Mouse (Mus musculus) lung, embryonic 16.5 days (tissue): ENCODE results near the gene Mov10. TPM values are rescaled to one million over a fixed set of nuclear protein-coding genes. Genes with fewer than 3 reads are reported as not detected.

ENCODE experiments used
- ATAC-seq: fragments of 200-750 bp; cut with Nextera tagmentation; 2 replicates; pipeline ENCODE4 v1.8.0; 2017; ENCODE audit warnings: low read depth, mild to moderate bottlenecking, moderate library complexity
- H3K27ac ChIP-seq: fragments of 300-500 bp; sonication (generic); 2 replicates; pipeline ENCODE4 v1.5.1; 2014; ENCODE audit warnings: mild to moderate bottlenecking, control low read depth, low read length
- H3K27me3 ChIP-seq: fragments of 300-500 bp; sonication (generic); 2 replicates; pipeline ENCODE4 v1.6.1; 2014; ENCODE audit warnings: low read depth, low read length, mixed read lengths; ENCODE audit not compliant: control insufficient read depth, insufficient read depth
- H3K36me3 ChIP-seq: fragments of 300-500 bp; sonication (generic); 2 replicates; pipeline ENCODE4 v1.6.1; 2014; ENCODE audit warnings: low read length; ENCODE audit not compliant: control insufficient read depth, insufficient read depth
- H3K4me1 ChIP-seq: fragments of 300-500 bp; sonication (generic); replicated peaks from 2 replicates; pipeline ENCODE4 v1.6.1; 2014; ENCODE audit warnings: low read length, mixed read lengths; ENCODE audit not compliant: control insufficient read depth, insufficient read depth
- H3K4me2 ChIP-seq: fragments of 300-500 bp; sonication (generic); 2 replicates; pipeline ENCODE4 v1.6.1; 2014; ENCODE audit warnings: low read depth, low read length, control low read depth
- H3K4me3 ChIP-seq: fragments of 300-500 bp; sonication (generic); 2 replicates; pipeline ENCODE4 v1.5.1; 2014; ENCODE audit warnings: mild to moderate bottlenecking, low read length, control low read depth
- H3K9ac ChIP-seq: fragments of 300-500 bp; sonication (generic); 2 replicates; pipeline ENCODE4 v1.6.1; 2014; ENCODE audit warnings: low read length, control low read depth
- H3K9me3 ChIP-seq: fragments of 300-500 bp; sonication (generic); 2 replicates; pipeline ENCODE4 v1.6.1; 2016; ENCODE audit warnings: low read length; ENCODE audit not compliant: control insufficient read depth
- WGBS: fragments of 180-500 bp; shearing (Covaris S2); extraction: QIAGEN DNeasy Blood & Tissue Kit; methylation state at CpG from one replicate; pipeline ENCODE4 v1.1.7; 2014; 5-methylcytosine and 5-hydroxymethylcytosine counted together
- polyA plus RNA-seq: library from polyadenylated mRNA; unstranded; fragments of >200 nt; fragmentation: Nextera tagmentation; extraction: Ambion mirVana; gene quantifications from 2 replicates; pipeline ENCODE4 v1.2.1, GENCODE M21; 2015

The Mov10 gene
- polyA plus RNA-seq, 1 experiment from 2014 or later, result 56.2 TPM

DNA sequence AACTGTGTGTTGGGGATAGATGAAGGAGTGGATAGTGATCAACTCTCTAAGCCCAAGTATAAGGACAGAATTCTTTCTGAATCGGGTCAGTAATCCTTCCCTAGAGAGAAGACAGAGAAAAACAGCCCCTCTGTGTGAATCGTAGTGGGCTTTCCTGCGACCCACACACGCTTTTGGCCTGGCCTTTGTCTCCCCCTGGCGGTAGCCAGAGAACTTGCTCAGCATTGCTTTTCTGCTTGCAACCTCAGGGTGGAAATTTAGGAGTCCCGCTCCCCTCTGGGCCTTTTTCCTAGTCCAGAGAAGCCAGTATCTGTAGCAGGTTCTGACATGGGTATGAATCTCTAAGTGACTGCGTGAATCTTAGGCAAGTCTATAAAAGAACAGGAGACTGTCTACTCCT lies 38.4 kb downstream of the Mov10 start:
- 2% methylated on average over 7 of the region's 7 CpGs for WGBS
- H3K9ac ChIP-seq, result no peak overlapping the region
- no peak for ATAC-seq
- H3K27ac ChIP-seq, result no peak overlapping the region
- H3K9me3 ChIP-seq, result no peaks in the 10 kb centered on the region
- H3K27me3 ChIP-seq, result peaks cover 71% of the 10 kb centered on the region
- H3K4me1 ChIP-seq, result peaks cover 20% of the 10 kb centered on the region
- H3K36me3 ChIP-seq, result no peaks in the 10 kb centered on the region
- no peak overlapping the region for H3K4me3 ChIP-seq
- no peak overlapping the region for H3K4me2 ChIP-seq

DNA sequence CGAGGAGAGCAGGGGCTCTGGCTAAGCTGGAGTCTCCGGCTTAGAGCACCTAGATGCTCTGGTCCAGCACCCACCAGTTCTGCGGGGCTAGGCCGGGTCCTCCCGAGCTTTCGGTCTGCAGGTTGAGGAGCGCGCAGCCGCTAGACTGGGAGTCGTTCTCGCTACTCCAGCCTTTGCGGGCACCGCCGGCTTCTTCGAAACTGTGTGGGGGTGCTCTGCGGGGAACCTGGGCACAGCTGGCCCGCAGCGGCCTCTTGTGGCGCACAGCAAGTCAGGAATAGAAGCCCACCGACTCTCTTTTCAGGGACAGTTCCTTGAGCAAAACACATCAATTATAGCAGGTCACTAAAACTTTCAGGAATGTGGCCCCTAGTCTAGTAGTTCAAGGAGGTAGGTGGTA lies 41.0 kb downstream of the Mov10 start:
- no peak overlapping the region for H3K27ac ChIP-seq
- peaks cover 60% of the 10 kb centered on the region for H3K27me3 ChIP-seq
- ATAC-seq, result no peak
- H3K36me3 ChIP-seq, result no peaks in the 10 kb centered on the region
- peaks cover 19% of the 10 kb centered on the region for H3K4me1 ChIP-seq
- peak overlapping the region; percentile 41 for H3K4me3 ChIP-seq
- WGBS, result 1% methylated on average over 20 of the region's 20 CpGs
- peak overlapping the region; percentile 54 for H3K4me2 ChIP-seq
- no peaks in the 10 kb centered on the region for H3K9me3 ChIP-seq
- 0 out of 2 replicates have a peak overlapping the region, but pooled peaks have one; percentile 40 for H3K9ac ChIP-seq

DNA sequence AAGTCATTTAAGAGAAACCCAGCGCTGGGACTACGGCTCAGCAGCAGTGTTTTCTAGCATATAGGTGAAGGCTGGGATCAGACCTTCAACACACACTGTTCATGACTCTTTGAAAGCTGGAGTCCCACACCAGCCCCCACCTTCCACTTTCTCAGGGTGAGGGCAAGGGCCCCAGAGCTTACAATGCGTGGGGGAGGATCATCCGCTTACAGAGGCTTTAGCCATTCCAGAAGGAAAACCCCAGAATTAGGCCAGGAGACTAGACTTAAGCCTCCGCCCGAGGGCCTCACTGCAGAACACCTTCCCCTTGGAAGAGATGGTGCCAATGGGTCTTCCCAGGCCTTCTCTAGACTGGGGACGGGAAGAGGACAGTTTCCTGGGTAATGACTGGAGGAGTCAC lies 45.1 kb downstream of the Mov10 start:
- H3K4me1 ChIP-seq, result no peaks in the 10 kb centered on the region; the same call in 1 of the 2 replicates
- H3K4me2 ChIP-seq, result no peak overlapping the region
- H3K9ac ChIP-seq, result no peak overlapping the region
- WGBS, result 82% methylated on average over 7 of the region's 7 CpGs
- no peak for ATAC-seq
- H3K9me3 ChIP-seq, result no peaks in the 10 kb centered on the region
- H3K36me3 ChIP-seq, result no peaks in the 10 kb centered on the region
- H3K27ac ChIP-seq, result no peak overlapping the region
- H3K27me3 ChIP-seq, result peaks cover 22% of the 10 kb centered on the region
- H3K4me3 ChIP-seq, result no peak overlapping the region

DNA sequence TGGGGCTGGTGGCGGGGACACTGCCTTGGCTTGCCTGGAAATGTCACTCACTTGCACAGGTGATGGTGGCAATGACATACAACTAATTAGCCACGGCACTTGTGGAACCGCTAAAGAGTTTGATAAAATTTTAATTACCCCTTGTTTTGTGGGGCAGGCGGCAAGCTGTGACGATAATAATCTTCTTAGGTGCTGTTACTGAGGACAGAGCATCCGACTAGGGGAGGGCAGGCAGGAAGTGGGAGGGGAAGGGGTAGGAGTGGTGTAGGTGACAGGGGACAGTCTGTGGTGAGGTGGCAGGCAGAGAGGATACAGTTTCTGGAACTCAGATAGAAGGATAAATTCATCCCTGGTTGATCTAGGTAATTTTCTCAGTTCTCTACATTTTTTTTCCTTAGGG lies 46.9 kb downstream of the Mov10 start:
- 52% methylated on average over 6 of the region's 6 CpGs for WGBS
- H3K4me1 ChIP-seq, result no peaks in the 10 kb centered on the region
- H3K4me3 ChIP-seq, result no peak overlapping the region
- peaks cover 5% of the 10 kb centered on the region for H3K27me3 ChIP-seq
- no peaks in the 10 kb centered on the region for H3K36me3 ChIP-seq
- H3K9me3 ChIP-seq, result no peaks in the 10 kb centered on the region
- H3K9ac ChIP-seq, result no peak overlapping the region
- no peak overlapping the region for H3K27ac ChIP-seq
- H3K4me2 ChIP-seq, result no peak overlapping the region
- ATAC-seq, result no peak

DNA sequence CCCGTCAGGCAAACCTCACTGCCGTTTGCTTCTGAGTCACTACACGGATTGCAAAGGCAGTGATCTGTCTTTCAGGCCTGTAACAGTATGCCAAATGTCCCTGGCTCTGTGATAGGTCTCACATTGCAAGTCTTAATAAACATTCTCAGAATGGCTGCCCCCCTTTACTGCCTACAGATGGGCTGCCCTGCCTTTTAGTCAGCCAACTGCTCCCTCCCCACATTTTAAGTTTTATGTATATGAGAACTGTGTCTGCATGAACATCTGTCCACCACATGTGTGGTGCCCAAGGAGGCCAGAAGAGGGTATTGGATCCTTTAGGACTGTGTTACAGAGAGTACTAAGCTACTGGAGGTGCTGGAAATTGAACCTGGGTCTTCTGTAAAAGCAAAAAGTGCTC lies 47.4 kb downstream of the Mov10 start:
- peaks cover 3% of the 10 kb centered on the region; the same call in 1 of the 2 replicates for H3K27me3 ChIP-seq
- H3K27ac ChIP-seq, result no peak overlapping the region
- H3K36me3 ChIP-seq, result no peaks in the 10 kb centered on the region
- no peak overlapping the region for H3K4me3 ChIP-seq
- H3K9ac ChIP-seq, result no peak overlapping the region
- WGBS, result 41% methylated on average over 3 of the region's 3 CpGs
- H3K9me3 ChIP-seq, result no peaks in the 10 kb centered on the region
- no peak overlapping the region for H3K4me2 ChIP-seq
- no peak for ATAC-seq
- no peaks in the 10 kb centered on the region for H3K4me1 ChIP-seq

DNA sequence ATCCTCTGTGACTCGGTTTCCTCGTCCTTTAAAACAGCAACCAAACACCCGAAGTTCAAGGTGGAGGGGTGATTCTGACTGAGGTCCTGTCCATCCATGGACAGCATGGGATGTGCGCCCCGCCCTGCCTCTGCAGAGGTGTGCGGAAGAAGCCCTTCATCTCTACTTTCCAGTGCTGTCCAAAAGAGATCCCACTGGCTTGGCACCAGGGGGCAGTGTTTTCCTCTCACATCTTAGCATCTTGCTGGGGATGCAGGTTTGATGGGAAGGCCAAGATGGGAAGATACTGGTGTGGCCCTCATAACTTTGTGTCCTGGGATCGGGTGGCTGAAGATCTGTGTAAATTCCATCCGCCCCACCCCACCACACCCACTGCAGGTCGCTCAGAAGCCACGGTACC lies 48.3 kb downstream of the Mov10 start:
- no peak for ATAC-seq
- Histone ChIP-seq H3K9me3 (no peaks in the 10 kb centered on the region), H3K27ac (no peak overlapping the region), H3K4me3 (no peak overlapping the region), H3K36me3 (no peaks in the 10 kb centered on the region), H3K4me1 (no peaks in the 10 kb centered on the region), H3K4me2 (no peak overlapping the region), H3K9ac (no peak overlapping the region), H3K27me3 (no peaks in the 10 kb centered on the region)
- WGBS, result 46% methylated on average over 10 of the region's 10 CpGs

DNA sequence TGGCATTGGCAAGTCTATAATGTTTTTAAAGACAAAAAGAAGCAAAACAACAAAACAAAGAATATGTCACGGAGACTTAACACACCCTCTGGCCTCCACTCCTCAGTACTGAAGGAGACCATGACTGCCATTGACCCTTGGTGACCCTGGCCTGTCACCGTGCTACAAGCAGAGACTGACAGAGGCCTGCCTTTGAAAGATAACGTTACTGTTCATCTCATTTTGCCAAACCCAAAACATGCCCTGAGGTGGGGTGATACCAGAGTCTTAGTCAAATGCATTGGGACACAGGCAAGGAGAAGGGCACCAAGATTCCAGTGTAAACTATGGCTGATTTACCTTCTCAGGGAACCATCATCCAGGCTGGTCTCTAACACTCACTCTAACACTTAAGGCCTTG lies 49.2 kb downstream of the Mov10 start:
- no peak overlapping the region for H3K27ac ChIP-seq
- H3K27me3 ChIP-seq, result no peaks in the 10 kb centered on the region
- H3K9ac ChIP-seq, result no peak overlapping the region
- ATAC-seq, result no peak
- H3K9me3 ChIP-seq, result no peaks in the 10 kb centered on the region
- no peak overlapping the region for H3K4me3 ChIP-seq
- no peak overlapping the region for H3K4me2 ChIP-seq
- WGBS, result 53% methylated on average over 3 of the region's 3 CpGs
- no peaks in the 10 kb centered on the region for H3K36me3 ChIP-seq
- H3K4me1 ChIP-seq, result no peaks in the 10 kb centered on the region

DNA sequence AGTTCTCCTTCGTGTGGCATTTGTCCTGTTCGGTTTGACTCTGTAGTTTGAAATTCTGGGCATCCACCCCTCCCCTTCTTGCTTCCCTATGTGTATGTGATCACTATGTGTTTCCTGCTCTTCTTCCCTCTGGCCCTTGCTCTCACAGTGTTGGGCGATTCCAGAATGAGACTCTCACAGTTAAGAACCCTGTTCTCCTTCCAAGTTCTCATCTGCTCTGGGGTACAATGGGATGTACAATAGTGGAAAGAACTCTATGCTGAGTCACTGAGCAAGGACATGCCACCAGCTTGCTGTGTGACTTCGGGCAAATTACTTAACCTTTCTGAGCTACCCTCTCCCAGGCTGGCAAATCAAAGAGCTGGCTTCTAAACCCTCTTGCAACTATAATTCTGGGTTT lies 50.6 kb downstream of the Mov10 start:
- Histone ChIP-seq H3K4me2 (no peak overlapping the region), H3K9me3 (no peaks in the 10 kb centered on the region), H3K4me3 (no peak overlapping the region), H3K4me1 (no peaks in the 10 kb centered on the region), H3K27me3 (no peaks in the 10 kb centered on the region), H3K9ac (no peak overlapping the region), H3K36me3 (no peaks in the 10 kb centered on the region), H3K27ac (no peak overlapping the region)
- no peak for ATAC-seq
- 65% methylated on average over 4 of the region's 4 CpGs for WGBS

DNA sequence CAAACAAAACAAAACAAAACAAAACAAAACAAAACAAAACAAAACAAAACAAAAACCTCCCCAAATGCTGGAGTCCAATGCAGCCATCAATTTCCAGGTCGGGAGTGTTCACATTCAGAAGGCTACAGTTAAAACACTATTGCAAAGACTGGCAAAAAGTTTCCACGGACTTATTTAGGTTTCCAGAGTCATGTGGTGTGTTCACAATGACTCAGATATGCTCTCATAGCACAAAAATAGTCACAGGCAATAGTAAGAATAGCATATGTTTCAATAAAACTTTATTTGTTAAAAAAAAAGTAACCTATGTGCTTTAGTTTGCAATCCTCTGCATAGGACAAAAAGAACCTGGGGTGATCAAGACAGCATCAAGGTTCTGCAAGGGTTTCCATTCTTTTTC lies 51.2 kb downstream of the Mov10 start:
- no peak for ATAC-seq
- Histone ChIP-seq H3K36me3 (no peaks in the 10 kb centered on the region), H3K9me3 (no peaks in the 10 kb centered on the region), H3K4me2 (no peak overlapping the region), H3K9ac (no peak overlapping the region), H3K4me1 (no peaks in the 10 kb centered on the region), H3K27ac (no peak overlapping the region), H3K27me3 (no peaks in the 10 kb centered on the region), H3K4me3 (no peak overlapping the region)
- 65% methylated on average over 2 of the region's 2 CpGs for WGBS

DNA sequence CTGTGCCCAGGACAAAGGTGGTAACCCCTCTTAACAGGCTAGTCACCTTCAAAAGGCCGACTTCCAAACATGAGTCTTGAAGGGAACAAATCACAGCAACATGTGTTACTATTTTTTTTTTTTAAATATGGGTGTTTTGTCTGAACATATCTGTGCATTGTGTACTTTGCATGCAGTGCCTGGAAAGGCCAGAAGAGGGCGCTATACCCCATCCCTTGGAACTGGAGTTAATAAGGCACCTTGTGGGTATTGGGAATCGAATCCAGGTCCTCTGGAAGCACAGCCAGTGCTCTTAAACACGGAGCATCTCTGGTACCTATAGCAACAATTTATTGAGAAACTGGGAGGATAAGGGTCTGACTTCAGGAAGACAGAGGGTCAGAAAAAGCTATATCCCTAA lies 53.3 kb downstream of the Mov10 start:
- no peaks in the 10 kb centered on the region for H3K27me3 ChIP-seq
- H3K4me3 ChIP-seq, result no peak overlapping the region
- H3K4me1 ChIP-seq, result no peaks in the 10 kb centered on the region
- ATAC-seq, result no peak
- H3K36me3 ChIP-seq, result no peaks in the 10 kb centered on the region
- no peaks in the 10 kb centered on the region for H3K9me3 ChIP-seq
- no peak overlapping the region for H3K27ac ChIP-seq
- no peak overlapping the region for H3K4me2 ChIP-seq
- WGBS, result 21% methylated on average over 4 of the region's 4 CpGs
- H3K9ac ChIP-seq, result no peak overlapping the region
